Mouse (Mus musculus) macrophage (primary cell): Measurements from ENCODE around the gene Arl5a. TPM values are rescaled to one million over a fixed set of nuclear protein-coding genes. Genes with fewer than 3 reads are reported as not detected.

Source experiments
- H3K27ac ChIP-seq: fragments of 350-480 bp; formaldehyde crosslinking; 2 replicates; pipeline ENCODE4 v1.9.0; 2021
- H3K36me3 ChIP-seq: fragments of 350-480 bp; formaldehyde crosslinking; 2 replicates; pipeline ENCODE4 v1.9.0; 2021; ENCODE audit errors: inconsistent target
- H3K4me3 ChIP-seq: fragments of 350-480 bp; formaldehyde crosslinking; 2 replicates; pipeline ENCODE4 v1.9.0; 2021; ENCODE audit errors: inconsistent target
- H3K79me2 ChIP-seq: fragments of 350-480 bp; formaldehyde crosslinking; 2 replicates; pipeline ENCODE4 v1.9.0; 2021; ENCODE audit errors: inconsistent target
- WGBS: methylation state at CpG from one replicate; pipeline ENCODE4 v1.1.7; 2026; ENCODE audit warnings: inconsistent platforms; ENCODE audit not compliant: missing documents; 5-methylcytosine and 5-hydroxymethylcytosine counted together
- polyA plus RNA-seq: library from polyadenylated mRNA; stranded (reverse); fragments of 250-400 nt; gene quantifications from 3 replicates; pipeline ENCODE4 v1.2.4, GENCODE M21; 2018; ENCODE audit warnings: inconsistent platforms

Arl5a gene
- polyA plus RNA-seq, 1 experiment from 2014 or later, result 56.2 TPM

DNA sequence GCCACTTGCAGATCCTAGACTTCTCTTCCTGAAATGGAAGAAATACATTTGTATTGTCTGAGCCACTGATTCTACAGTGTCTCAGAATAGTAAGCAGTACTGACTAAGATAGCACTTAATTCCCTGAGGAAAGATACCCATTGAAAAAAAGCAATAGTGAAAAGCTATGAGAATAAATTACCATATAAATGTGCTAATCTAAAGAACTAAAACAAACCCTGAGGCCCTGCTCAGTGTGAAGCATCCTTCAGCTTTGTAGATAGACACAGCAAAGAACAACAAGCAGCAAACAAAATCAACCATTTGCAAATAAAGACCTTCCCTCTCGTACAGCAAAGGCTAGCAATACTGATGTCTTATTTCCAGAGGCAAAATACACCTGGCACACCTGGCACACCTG lies 65.0 kb downstream of the Arl5a start:
- WGBS, result 100% methylated on average over 1 of the region's 1 CpGs
- no peaks in the 10 kb centered on the region for H3K36me3 ChIP-seq
- H3K4me3 ChIP-seq, result no peak overlapping the region
- no peaks in the 10 kb centered on the region for H3K79me2 ChIP-seq
- no peak overlapping the region for H3K27ac ChIP-seq

DNA sequence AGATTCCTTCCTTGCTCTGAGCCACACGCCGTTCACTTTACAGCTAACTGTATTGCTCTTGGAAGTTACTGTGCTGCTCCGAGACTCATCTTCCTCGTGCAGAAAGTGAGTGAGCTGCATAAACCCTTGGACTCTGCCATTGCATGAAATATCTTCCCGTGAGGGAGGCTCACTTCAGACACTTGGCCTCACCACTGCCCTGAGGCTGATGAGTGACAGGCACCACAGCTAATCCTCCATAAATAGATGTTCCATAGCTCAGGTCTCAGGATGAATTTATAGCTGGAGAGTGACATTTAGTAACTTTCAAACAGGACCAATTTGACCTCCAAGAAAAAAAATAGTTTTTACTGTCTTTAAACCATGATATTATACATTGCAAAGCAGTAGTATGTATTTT lies 66.5 kb downstream of the Arl5a start:
- 95% methylated on average over 5 of the region's 5 CpGs for WGBS
- H3K36me3 ChIP-seq, result no peaks in the 10 kb centered on the region

DNA sequence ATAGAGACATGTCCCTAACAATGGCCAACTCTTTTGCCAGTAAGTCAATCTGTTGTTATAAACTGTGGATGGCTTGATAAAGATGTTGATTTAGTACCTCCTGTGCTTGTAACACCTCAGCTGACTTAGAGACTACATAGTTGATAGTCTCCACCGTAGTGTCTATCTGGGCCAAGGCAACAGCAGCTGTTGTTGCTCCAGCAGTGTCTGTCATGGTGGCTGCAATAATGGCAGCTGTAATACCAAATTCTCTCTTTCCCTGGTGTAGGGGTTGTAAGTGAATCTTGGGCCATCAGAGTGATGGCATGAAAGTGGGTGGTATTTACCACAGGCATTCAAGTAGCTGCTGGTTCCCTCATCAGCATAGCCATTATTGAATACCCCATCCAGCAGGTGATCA lies 73.7 kb downstream of the Arl5a start:
- WGBS, result 100% methylated on average over 1 of the region's 1 CpGs
- H3K4me3 ChIP-seq, result no peak overlapping the region
- H3K36me3 ChIP-seq, result no peaks in the 10 kb centered on the region
- H3K79me2 ChIP-seq, result no peaks in the 10 kb centered on the region
- no peak overlapping the region for H3K27ac ChIP-seq

More for the DNA sequence above, 66.5 kb downstream of the Arl5a start:
- H3K79me2 ChIP-seq, result no peaks in the 10 kb centered on the region
- H3K4me3 ChIP-seq, result no peak overlapping the region
- no peak overlapping the region for H3K27ac ChIP-seq

Other genes starting within 250 kb of the Arl5a start
- gene Neb, start 46.4 kb downstream of the Arl5a start, polyA plus RNA-seq, result 0.06 TPM in 1 of 3 replicates, not detected in the others